Mouse (Mus musculus) lung, adult 2 months (tissue): Measurements from ENCODE around the gene Adssl1. TPM values are rescaled to one million over a fixed set of nuclear protein-coding genes. Genes with fewer than 3 reads are reported as not detected.
A peak's percentile ranks its signal among the peaks of the same experiment; 100 is the strongest.

Experiments used
- DNase-seq: peaks from one replicate; pipeline ENCODE4 v3.0.0; 2022
- H3K4me1 ChIP-seq: fragments of 200-500 bp; 2 replicates; pipeline ENCODE4 v1.6.1; 2011; ENCODE audit warnings: low read length; ENCODE audit not compliant: control insufficient read depth, insufficient read depth
- H3K4me3 ChIP-seq: fragments of 200-500 bp; replicated peaks from 2 replicates; pipeline ENCODE3; 2011; ENCODE audit warnings: low read depth, mild to moderate bottlenecking, control low read depth, low read length; ENCODE audit errors: extremely low read depth
- CTCF ChIP-seq: fragments of 200-500 bp; IDR thresholded peaks from 2 replicates; pipeline ENCODE4 v1.5.1; 2011; ENCODE audit warnings: mild to moderate bottlenecking, low read length, control low read depth; ENCODE audit not compliant: insufficient read depth
- POLR2A ChIP-seq: fragments of 200-500 bp; IDR thresholded peaks from 2 replicates; pipeline ENCODE4 v1.6.1; 2011; ENCODE audit warnings: low read depth, mild to moderate bottlenecking, control low read depth, low read length, borderline replicate concordance; ENCODE audit errors: extremely low read depth
- WGBS: fragments of 180-500 bp; shearing (Covaris S2); methylation state at CpG from one replicate; pipeline ENCODE4 v1.1.7; 2018; 5-methylcytosine and 5-hydroxymethylcytosine counted together
- polyA plus RNA-seq: library from polyadenylated mRNA; depleted of rRNA; stranded (reverse); fragments of >200 nt; gene quantifications from 2 replicates; pipeline ENCODE4 v1.2.3, GENCODE M21; 2012

The Adssl1 gene
- polyA plus RNA-seq, 1 experiment = 39.0 TPM

DNA sequence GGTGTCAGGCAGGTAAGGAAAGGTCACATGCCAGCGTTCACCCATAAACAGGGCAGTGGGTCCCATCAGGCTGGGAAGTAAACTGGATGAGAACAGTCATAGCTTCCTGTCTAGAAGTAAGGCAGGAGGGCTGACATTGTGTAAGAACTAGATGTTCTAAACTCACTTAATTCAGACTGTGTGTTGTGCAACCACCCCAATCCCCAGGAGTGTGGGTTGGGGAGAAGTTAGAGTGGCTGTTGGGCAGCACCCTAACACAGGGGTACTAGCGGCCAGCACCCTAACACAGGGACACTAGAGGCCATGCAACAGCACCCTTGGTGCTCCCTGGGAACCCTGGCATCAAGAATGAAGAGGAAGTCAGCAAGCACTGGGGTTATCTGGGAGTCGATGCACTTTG lies 38.7 kb upstream of the Adssl1 start:
- Histone ChIP-seq H3K4me1 (no peaks in the 10 kb centered on the region; the same call in 1 of the 2 replicates), H3K4me3 (no peak overlapping the region)
- DNase-seq = no peak
- 59% methylated on average over 3 of the region's 3 CpGs for WGBS
- TF ChIP-seq CTCF = no peak
- no peak for TF ChIP-seq POLR2A

DNA sequence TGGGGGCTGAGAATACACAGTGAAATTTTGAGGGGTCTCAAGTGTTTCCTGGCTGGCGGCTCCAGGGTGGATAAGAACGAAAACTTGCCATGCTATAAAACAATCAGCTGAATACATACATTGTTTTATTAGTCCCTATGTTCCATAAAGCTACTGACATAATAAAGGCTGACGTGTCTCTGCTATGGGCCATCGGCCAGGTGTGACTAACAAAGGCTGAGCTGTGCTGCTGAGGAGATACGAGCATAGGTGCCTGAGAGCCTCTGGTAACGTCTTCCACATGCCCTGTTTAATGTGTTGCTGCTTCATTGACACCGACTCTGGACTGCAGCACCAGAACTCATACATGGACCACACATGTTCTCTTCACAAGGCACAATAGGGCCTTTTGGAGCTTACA lies 34.9 kb upstream of the Adssl1 start:
- Histone ChIP-seq H3K4me3 (no peak overlapping the region), H3K4me1 (peaks cover 15% of the 10 kb centered on the region)
- TF ChIP-seq CTCF (no peak), POLR2A (no peak)
- DNase-seq = no peak
- WGBS = 87% methylated on average over 7 of the region's 7 CpGs

DNA sequence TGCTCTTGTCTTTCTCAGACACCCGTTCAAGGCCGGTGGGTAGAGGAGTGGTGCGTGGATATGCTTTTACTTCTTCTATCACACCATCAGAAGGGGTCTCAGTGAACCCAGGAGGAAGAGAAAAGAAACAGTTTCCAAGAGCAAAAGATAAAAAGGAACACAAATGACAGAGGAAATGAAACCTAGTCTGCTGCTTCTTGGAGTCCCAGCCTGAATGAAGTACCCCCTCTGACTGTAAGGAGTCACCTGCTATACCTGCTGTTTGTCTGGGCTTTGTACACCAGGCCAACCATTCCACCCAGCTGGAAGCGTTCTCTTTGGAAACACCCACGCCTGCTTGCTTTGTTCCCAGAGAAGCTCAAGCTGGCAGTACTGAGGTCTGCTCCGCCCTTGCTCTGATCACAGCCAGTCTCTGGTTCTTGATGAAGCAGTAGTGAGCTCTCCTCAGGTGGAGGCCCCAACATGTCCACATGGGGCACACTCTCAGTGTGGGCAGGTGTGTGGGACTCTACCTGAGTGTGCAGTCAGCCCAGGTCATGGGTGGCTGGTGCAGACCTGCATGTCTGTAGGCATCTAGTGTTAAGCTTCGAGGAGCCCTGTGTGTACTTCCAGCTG lies 33.8 kb upstream of the Adssl1 start:
- no peak for TF ChIP-seq POLR2A
- 77% methylated on average over 7 of the region's 7 CpGs for WGBS
- no peak for DNase-seq
- Histone ChIP-seq H3K4me3 (no peak overlapping the region), H3K4me1 (peaks cover 20% of the 10 kb centered on the region)

DNA sequence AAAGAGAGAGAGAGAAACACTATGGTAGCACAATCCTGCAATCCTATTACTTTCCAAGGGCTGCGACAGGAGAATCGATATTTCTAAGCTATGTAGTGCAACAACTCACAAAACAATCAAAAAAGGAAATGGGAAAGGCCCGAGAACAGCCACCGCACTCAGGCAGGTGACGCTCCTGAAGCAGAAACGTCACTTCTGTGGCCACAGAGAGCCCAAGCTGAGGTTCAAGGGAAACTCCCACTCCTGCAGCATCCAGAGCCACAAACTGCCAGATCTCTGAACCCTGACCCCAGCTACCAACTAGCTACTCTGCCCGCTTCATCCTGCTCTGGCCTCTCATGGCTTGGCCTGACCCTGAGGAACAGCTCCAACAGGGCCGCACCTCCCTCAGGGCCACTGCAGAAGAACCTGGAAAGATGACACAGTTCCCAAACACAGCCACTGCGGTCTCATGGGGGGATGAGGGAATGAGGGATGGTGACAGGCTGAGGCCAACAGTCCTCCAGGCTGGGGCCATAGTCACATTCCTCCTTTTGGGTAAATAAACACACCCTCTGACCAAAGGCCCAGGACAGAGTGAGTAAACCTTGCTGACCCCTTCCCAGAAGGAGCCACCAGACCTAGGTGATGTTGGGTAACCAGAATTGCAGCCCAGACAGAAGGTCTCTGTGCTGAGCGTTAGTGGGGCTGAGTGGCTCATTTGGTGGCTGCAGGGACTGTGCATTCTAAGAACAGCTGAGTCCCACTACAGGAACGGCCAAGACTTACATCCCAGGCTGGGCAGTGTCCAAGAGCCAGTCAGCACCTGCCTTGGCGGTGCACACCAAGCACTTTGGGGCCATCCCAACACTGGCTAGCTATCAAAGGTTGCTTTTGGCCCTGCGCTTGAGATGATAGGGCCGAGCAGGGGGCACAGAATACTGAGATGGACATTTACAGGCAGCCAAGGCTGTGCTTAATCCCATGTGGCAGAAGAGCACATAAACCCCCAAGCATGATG lies 32.4 kb upstream of the Adssl1 start:
- Histone ChIP-seq H3K4me3 (no peak overlapping the region), H3K4me1 (peaks cover 29% of the 10 kb centered on the region)
- TF ChIP-seq CTCF = no peak
- no peak for DNase-seq
- WGBS = 74% methylated on average over 14 of the region's 14 CpGs

DNA sequence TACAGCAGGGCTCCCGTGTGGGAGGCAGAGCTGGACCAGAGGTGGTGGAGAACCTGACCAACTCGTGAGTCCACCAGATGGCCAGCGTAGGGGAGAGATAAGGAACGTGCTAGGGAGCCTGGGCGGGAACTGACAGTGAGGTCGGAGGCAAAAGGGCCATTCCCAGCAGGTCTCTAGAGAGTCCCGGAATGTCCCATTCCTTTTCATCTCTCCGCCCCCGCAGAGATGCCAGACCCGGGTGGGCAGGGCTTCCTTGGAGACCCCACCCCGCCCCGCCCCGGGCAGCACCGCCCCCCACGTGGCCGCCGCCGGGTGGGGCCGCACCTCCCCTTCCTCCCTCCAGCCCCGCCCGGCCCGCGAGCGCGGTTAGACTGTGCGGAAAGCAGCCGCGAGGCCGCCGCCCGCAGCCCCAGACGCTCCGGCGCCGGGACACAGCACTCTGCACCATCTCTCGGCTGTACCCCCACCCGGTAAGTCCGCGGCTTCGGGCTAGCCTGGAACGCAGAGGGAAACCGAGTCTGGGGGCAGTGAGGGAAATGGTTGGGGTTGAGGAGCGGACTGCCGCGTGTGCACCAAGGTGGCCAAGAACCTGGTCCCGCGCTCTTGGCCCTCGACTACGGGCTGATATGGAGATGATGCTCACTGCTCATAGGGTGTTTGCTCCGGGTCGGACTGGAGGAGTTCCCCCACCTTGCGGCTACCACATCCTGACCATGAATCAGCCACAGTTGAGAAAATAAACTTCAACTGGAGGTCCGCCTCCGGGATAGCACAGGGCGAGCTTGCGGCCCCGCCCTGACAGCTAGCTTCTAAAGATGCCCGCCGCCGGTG lies 31.2 kb upstream of the Adssl1 start, which contains the start of gene Inf2:
Inf2 (plus strand) TSS at position 359 of the 831 bp plus-strand sequence.
- WGBS = 1% methylated on average over 58 of the region's 60 CpGs
- Histone ChIP-seq H3K4me3 (peak within 1 kb of the TSS; percentile 76), H3K4me1 (peaks cover 41% of the 10 kb centered on the region)
- TF ChIP-seq CTCF (no peak), POLR2A (peak; percentile 48; the same call in 1 of the 2 replicates)
- DNase-seq = peak; percentile 86

DNA sequence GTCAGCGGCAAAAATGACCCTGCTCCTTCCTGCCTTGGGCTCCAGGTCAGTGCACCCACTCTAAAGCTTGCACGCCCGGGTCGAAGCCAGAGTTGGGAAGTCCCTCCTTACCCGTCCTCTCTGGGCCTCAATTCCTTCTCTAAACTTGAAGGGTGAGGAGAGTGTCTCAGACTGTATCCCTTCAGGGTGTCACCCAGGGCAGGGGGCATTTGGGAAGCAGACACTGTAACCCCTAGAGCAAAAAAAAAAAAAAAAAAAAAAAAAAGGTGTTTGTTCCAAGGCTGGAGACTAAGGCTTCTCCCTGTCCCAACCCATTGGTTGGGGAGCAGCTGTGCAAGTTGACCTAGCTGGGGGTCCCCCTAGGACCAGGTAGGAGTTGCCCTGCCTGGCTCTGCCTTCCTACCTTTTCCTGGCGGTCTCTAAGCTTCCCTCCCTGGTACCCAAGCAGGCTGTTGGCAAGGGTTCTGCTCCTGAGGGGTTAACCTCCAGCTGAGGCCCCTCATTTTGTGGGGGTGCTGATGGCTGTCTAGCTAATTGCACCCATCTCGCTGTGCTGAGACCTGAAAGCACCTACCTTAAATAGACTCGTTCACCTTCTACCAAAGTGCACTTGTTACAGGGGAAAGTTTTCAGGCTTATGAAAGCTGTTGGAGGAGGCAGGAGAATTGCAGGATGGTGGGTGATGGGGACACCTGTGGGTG lies 30.2 kb upstream of the Adssl1 start:
- Histone ChIP-seq H3K4me3 (peak overlapping the region; percentile 76), H3K4me1 (peaks cover 51% of the 10 kb centered on the region)
- no peak for TF ChIP-seq POLR2A
- TF ChIP-seq CTCF = no peak
- WGBS = 50% methylated on average over 8 of the region's 8 CpGs
- DNase-seq = no peak

DNA sequence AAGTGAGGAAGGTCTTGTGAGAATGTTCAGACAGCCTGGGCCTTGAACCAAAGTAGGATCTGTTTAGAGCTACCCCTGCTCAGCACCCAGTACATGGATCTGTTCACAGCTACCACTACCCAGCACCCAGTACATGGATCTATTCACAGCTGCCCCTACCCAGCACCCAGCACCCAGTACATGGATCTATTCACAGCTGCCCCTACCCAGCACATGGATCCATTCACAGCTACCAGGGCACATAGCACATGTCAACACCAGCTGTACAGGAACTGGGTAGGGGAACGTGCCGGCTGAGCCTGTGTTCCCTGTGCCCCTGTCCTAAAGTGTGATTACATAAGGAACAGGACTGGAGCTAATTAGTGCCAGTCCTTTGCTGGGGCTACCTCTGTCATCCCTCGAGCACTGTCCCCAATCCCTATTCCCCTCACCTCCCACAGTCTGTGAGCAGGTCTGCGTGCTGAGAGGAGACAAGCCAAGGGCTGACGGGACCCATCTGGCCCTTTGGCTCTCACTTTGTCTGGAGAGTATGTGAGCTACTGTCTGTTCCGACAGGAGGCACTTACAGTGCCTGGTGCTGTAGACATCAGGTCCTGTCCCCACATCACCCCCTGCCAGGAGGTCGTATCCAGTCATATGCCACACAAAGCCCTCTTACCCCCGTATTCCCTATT lies 29.1 kb upstream of the Adssl1 start:
- WGBS = 77% methylated on average over 8 of the region's 8 CpGs
- TF ChIP-seq POLR2A (no peak), CTCF (no peak)
- DNase-seq = no peak
- Histone ChIP-seq H3K4me1 (peaks cover 54% of the 10 kb centered on the region), H3K4me3 (no peak overlapping the region)

DNA sequence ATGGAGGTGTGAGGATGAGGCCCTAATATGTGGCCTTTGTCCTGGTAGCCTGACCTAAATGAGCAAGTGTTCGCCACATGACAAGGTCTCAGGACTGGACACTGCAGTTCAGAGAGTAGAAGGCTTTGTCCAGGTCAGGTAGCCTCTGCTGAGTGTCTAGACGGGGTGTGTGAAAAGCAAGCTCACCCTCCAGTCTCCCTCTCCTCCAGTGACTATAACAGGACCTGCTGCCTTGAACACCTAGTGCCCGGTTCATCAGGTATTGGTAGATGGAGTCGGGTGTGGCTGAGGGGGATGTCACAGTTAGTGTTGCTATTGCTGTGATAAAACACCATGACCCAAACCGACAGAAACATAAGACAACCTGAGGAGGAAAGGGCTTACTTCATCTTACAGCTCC lies 28.6 kb upstream of the Adssl1 start:
- 93% methylated on average over 5 of the region's 5 CpGs for WGBS
- TF ChIP-seq POLR2A (no peak), CTCF (no peak)
- DNase-seq = no peak
- H3K4me3 ChIP-seq = no peak overlapping the region
- peaks cover 54% of the 10 kb centered on the region for H3K4me1 ChIP-seq
